In the genomic region with DNA sequence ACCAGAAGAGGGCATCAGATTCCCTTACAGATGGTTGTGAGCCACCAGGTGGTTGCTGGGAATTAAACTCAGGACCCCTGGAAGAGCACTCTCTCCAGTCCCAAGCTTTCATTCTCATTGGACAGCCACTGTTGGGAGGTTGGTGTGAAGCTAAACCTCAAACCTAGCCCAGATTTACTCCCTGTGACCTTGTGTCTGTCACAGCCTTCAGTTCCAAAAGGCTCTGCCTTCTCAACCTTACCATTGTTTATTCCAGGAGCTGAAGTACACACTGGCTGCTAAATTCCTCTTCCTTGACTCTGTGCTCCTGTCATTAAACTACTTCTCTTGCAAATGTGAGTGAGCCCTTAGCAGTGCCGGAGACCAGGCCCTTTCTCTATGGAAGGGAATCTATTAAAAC, we compare ENCODE assay signal across 24 mouse cellular contexts. TPM values are rescaled to one million over a fixed set of nuclear protein-coding genes. Genes with fewer than 3 reads are reported as not detected.
DNase-seq lines count a peak whose midpoint lies in the region; ATAC-seq and TF ChIP-seq lines count a peak whose summit lies in the region.
"Had no signal": no experiment of that assay in that cellular context is flagged by ENCODE, and none has a peak within 500 bp of the region (broad histone marks: within the 10 kb centered on the region; RNA-seq: fewer than 3 reads in every experiment).

No protein-coding gene starts in this region.

- no peaks in the 10 kb centered on the region for H3K27me3 ChIP-seq in liver, embryonic 12.5 days (replicated peaks)
- H3K27me3 ChIP-seq in liver, postnatal 0 days (ENCODE audit: insufficient read depth, low read length): no peaks in the 10 kb centered on the region
- no peaks in the 10 kb centered on the region for H3K27me3 ChIP-seq in lung, postnatal 0 days (replicated peaks; ENCODE audit: insufficient read depth, low read length)
- no peaks in the 10 kb centered on the region for H3K27me3 ChIP-seq in limb, embryonic 10.5 days (ENCODE audit: low read depth, poor library complexity, severe bottlenecking)
- H3K27me3 ChIP-seq: embryonic facial prominence, embryonic 12.5 days; forebrain, embryonic 13.5 days; forebrain, embryonic 15.5 days; Patski had no signal

- DNase-seq in liver, postnatal 0 days: no peak
- DNase-seq in lung, postnatal 0 days (ENCODE audit: low spot score): no peak
- DNase-seq in lung, postnatal 25 days (ENCODE audit: low spot score): no peak
- DNase-seq in ES-CJ7 (ENCODE audit: low read depth, low spot score): peak; percentile 71
- peak; percentile 83 for DNase-seq in R1 (ENCODE audit: low read depth, low spot score)
- DNase-seq in limb, embryonic 10.5 days (ENCODE audit: low spot score): no peak
- no peak for DNase-seq in kidney, postnatal 14 days
- DNase-seq: adrenal gland, adult 8-10 months; adrenal gland, postnatal 14 days; adrenal gland, postnatal 36 days; cerebellum, adult 11-12 months; cerebellum, adult 2 months; cerebellum, adult 9-10 months; cerebellum, postnatal 10 days; cerebellum, postnatal 25 days; forebrain, postnatal 0 days had no signal

- H3K36me3 ChIP-seq in liver, embryonic 12.5 days: peaks cover 22% of the 10 kb centered on the region
- H3K36me3 ChIP-seq in liver, postnatal 0 days (replicated peaks; ENCODE audit: insufficient read depth, low read length): no peaks in the 10 kb centered on the region
- H3K36me3 ChIP-seq in lung, postnatal 0 days (ENCODE audit: insufficient read depth, low read length): no peaks in the 10 kb centered on the region
- peaks cover 5% of the 10 kb centered on the region for H3K36me3 ChIP-seq in limb, embryonic 10.5 days
- H3K36me3 ChIP-seq: embryonic facial prominence, embryonic 12.5 days; forebrain, embryonic 15.5 days had no signal

- no peak overlapping the region for H3K4me2 ChIP-seq in liver, embryonic 12.5 days
- no peak overlapping the region for H3K4me2 ChIP-seq in liver, postnatal 0 days (ENCODE audit: low read depth, low read length)
- no peak overlapping the region for H3K4me2 ChIP-seq in lung, postnatal 0 days (replicated peaks; ENCODE audit: low read depth, low read length)
- H3K4me2 ChIP-seq: embryonic facial prominence, embryonic 12.5 days; forebrain, embryonic 13.5 days; forebrain, embryonic 15.5 days had no signal

- no peaks in the 10 kb centered on the region for H3K9me3 ChIP-seq in liver, embryonic 12.5 days (replicated peaks)
- H3K9me3 ChIP-seq in liver, postnatal 0 days (ENCODE audit: low read length): no peaks in the 10 kb centered on the region
- H3K9me3 ChIP-seq in lung, postnatal 0 days (ENCODE audit: low read length): no peaks in the 10 kb centered on the region
- no peaks in the 10 kb centered on the region for H3K9me3 ChIP-seq in limb, embryonic 10.5 days (replicated peaks)
- H3K9me3 ChIP-seq: embryonic facial prominence, embryonic 10.5 days; embryonic facial prominence, embryonic 12.5 days; forebrain, embryonic 13.5 days; forebrain, embryonic 15.5 days; G1E had no signal

- no peak overlapping the region for H3K4me3 ChIP-seq in liver, embryonic 12.5 days
- no peak overlapping the region for H3K4me3 ChIP-seq in liver, postnatal 0 days (ENCODE audit: low read depth, low read length)
- H3K4me3 ChIP-seq in lung, postnatal 0 days (ENCODE audit: low read depth, low read length): no peak overlapping the region
- no peak overlapping the region for H3K4me3 ChIP-seq in limb, embryonic 10.5 days
- H3K4me3 ChIP-seq: embryonic facial prominence, embryonic 10.5 days; embryonic facial prominence, embryonic 12.5 days; forebrain, embryonic 13.5 days; forebrain, embryonic 15.5 days had no signal

- TF ChIP-seq CTCF in liver, postnatal 0 days (IDR thresholded peaks at IDR 0.05; ENCODE audit: low read depth): no peak
- no peak for TF ChIP-seq CTCF in lung, postnatal 0 days (IDR thresholded peaks at IDR 0.05)

- no peak for TF ChIP-seq EP300 in liver, postnatal 0 days (IDR thresholded peaks at IDR 0.05; ENCODE audit: low read depth)
- TF ChIP-seq EP300 in lung, postnatal 0 days (IDR thresholded peaks at IDR 0.05): no peak

- no peak overlapping the region for H3K9ac ChIP-seq in liver, embryonic 12.5 days
- no peak overlapping the region for H3K9ac ChIP-seq in liver, postnatal 0 days (replicated peaks)
- no peak overlapping the region for H3K9ac ChIP-seq in lung, postnatal 0 days (replicated peaks; ENCODE audit: low read depth)
- H3K9ac ChIP-seq: embryonic facial prominence, embryonic 12.5 days; forebrain, embryonic 13.5 days; forebrain, embryonic 15.5 days; forebrain, postnatal 0 days had no signal

- WGBS in liver, embryonic 12.5 days (ENCODE audit: insufficient replicate concordance): 84% methylated on average over 1 of the region's 1 CpGs
- WGBS in liver, postnatal 0 days (ENCODE audit: insufficient replicate concordance): 73% methylated on average over 1 of the region's 1 CpGs
- 75% methylated on average over 1 of the region's 1 CpGs for WGBS in lung, postnatal 0 days
- 92% methylated on average over 1 of the region's 1 CpGs for WGBS in limb, embryonic 10.5 days

- H3K27ac ChIP-seq in liver, embryonic 12.5 days: peak overlapping the region; percentile 52; the same call in 1 of the 2 replicates
- no peak overlapping the region for H3K27ac ChIP-seq in liver, postnatal 0 days (ENCODE audit: low read depth)
- H3K27ac ChIP-seq in lung, postnatal 0 days (ENCODE audit: low read length): 0 out of 2 replicates have a peak overlapping the region, but pooled peaks have one; percentile 6
- no peak overlapping the region for H3K27ac ChIP-seq in limb, embryonic 10.5 days
- H3K27ac ChIP-seq: embryonic facial prominence, embryonic 10.5 days; embryonic facial prominence, embryonic 12.5 days; forebrain, embryonic 13.5 days; forebrain, embryonic 15.5 days had no signal

- ATAC-seq in liver, embryonic 12.5 days: no peak
- no peak for ATAC-seq in liver, postnatal 0 days
- no peak for ATAC-seq in lung, postnatal 0 days
- ATAC-seq: activated CD4-positive, CD25-positive, alpha-beta regulatory T cell, adult 4 months; forebrain, embryonic 13.5 days; forebrain, embryonic 15.5 days; forebrain, postnatal 0 days; Patski had no signal

- peaks cover 98% of the 10 kb centered on the region for H3K4me1 ChIP-seq in liver, embryonic 12.5 days
- peaks cover 78% of the 10 kb centered on the region for H3K4me1 ChIP-seq in liver, postnatal 0 days (ENCODE audit: insufficient read depth)
- H3K4me1 ChIP-seq in lung, postnatal 0 days (ENCODE audit: insufficient read depth, low read depth, low read length): peaks cover 15% of the 10 kb centered on the region
- H3K4me1 ChIP-seq in limb, embryonic 10.5 days: peaks cover 6% of the 10 kb centered on the region; the same call in 1 of the 2 replicates
- H3K4me1 ChIP-seq: forebrain, embryonic 15.5 days had no signal

RNA-seq across cellular contexts. Expression of a gene that starts 20.1 kb away (rescaled TPM):
- polyA plus RNA-seq in liver, embryonic 12.5 days (2016; fragmentation: Nextera tagmentation; extraction: Ambion mirVana): 41.6 and 42.4 TPM in 2 replicates
- 10.8 and 11.0 TPM in 2 replicates for polyA plus RNA-seq in liver, postnatal 0 days (2015; fragmentation: Nextera tagmentation; extraction: Ambion mirVana)
- polyA plus RNA-seq in lung, postnatal 0 days (2015; fragmentation: Nextera tagmentation; extraction: Ambion mirVana): 10.3 and 11.6 TPM in 2 replicates
- 20.0 and 22.6 TPM in 2 replicates for polyA plus RNA-seq in limb, embryonic 10.5 days (2016; fragmentation: Nextera tagmentation; extraction: Ambion mirVana)

Comparison
In these comparisons a context has a peak if more than half of its experiments do, and no peak if none do; other contexts are left out.
1. H3K27ac ChIP-seq: peak in liver, embryonic 12.5 days (single experiment) and lung, postnatal 0 days (single experiment); none in liver, postnatal 0 days (single experiment) and limb, embryonic 10.5 days (single experiment).
2. DNase-seq: peak in ES-CJ7 (single experiment) and R1 (single experiment); none in liver, postnatal 0 days (single experiment), lung, postnatal 0 days (single experiment), lung, postnatal 25 days (single experiment), limb, embryonic 10.5 days (single experiment) and kidney, postnatal 14 days (single experiment).